Mouse (Mus musculus) E14TG2a.4 (cell line): Measurements from ENCODE around the gene Foxr1.

Experiments used
- CTCF ChIP-seq: conservative IDR thresholded peaks from 2 replicates; pipeline ENCODE4 v1.5.1; 2014; ENCODE audit warnings: low read length
- NANOG ChIP-seq: IDR thresholded peaks from 2 replicates; pipeline ENCODE4 v1.6.1; 2014; ENCODE audit warnings: borderline replicate concordance, low read length, mixed read lengths
- POU5F1 ChIP-seq: IDR thresholded peaks from 2 replicates; pipeline ENCODE4 v1.6.1; 2014; ENCODE audit warnings: low read length, borderline replicate concordance

- TF ChIP-seq CTCF (no peak), NANOG (no peak), POU5F1 (no peak)
Measured at GRCm38 (mm10) chr9:44423576-44423975, 17.4 kb downstream of the Foxr1 start.
